ENCODE assay signal across 8 mouse cellular contexts in genomic region chr6:72454072-72454746, GRCm38 (mm10). TPM values are rescaled to one million over a fixed set of nuclear protein-coding genes. Genes with fewer than 3 reads are reported as not detected.
DNase-seq lines count a peak whose midpoint lies in the region; ATAC-seq and TF ChIP-seq lines count a peak whose summit lies in the region.

No protein-coding gene starts in this region.

- TF ChIP-seq CTCF in stomach, postnatal 0 days (IDR thresholded peaks at IDR 0.05; ENCODE audit: low read depth), result no peak

- no peak for TF ChIP-seq EP300 in stomach, postnatal 0 days (optimal IDR thresholded peaks at IDR 0.05)

- H3K27ac ChIP-seq in liver, embryonic 13.5 days, result peak overlapping the region; percentile 56
- peak overlapping the region; percentile 9; the same call in 1 of the 2 replicates for H3K27ac ChIP-seq in stomach, postnatal 0 days (replicated peaks)

- no peaks in the 10 kb centered on the region for H3K9me3 ChIP-seq in liver, embryonic 13.5 days (replicated peaks)
- H3K9me3 ChIP-seq in stomach, postnatal 0 days (ENCODE audit: control insufficient read depth, low read length), result no peaks in the 10 kb centered on the region

- DNase-seq in adrenal gland, adult (ENCODE audit: inconsistent age in 2 of 2, low spot score in 1 of 2), result peak; percentile 34 to 41
- no peak for DNase-seq in adrenal gland, adult 8-10 months
- DNase-seq in right cerebral cortex, postnatal 10 days (ENCODE audit: low spot score in 2 of 2), result peak; percentile 45 to 55
- DNase-seq in right cerebral cortex, postnatal 25 days, result no peak
- peak; percentile 49 for DNase-seq in liver, embryonic 13.5 days
- no peak for DNase-seq in stomach, postnatal 0 days (ENCODE audit: low spot score)
- no peak for DNase-seq in thymus, postnatal 4 days
- DNase-seq in frontal cortex, postnatal 25 days (ENCODE audit: low spot score in 2 of 2), result no peak

- H3K27me3 ChIP-seq in liver, embryonic 13.5 days, result no peaks in the 10 kb centered on the region
- H3K27me3 ChIP-seq in stomach, postnatal 0 days (ENCODE audit: control insufficient read depth, insufficient read depth, low read length), result no peaks in the 10 kb centered on the region

- H3K9ac ChIP-seq in liver, embryonic 13.5 days, result 0 out of 2 replicates have a peak overlapping the region, but pooled peaks have one; percentile 31
- no peak overlapping the region for H3K9ac ChIP-seq in stomach, postnatal 0 days (ENCODE audit: low read length)

- WGBS in liver, embryonic 13.5 days (ENCODE audit: insufficient replicate concordance), result 26% methylated on average over 7 of the region's 7 CpGs
- 35% methylated on average over 7 of the region's 7 CpGs for WGBS in stomach, postnatal 0 days

- H3K4me2 ChIP-seq in liver, embryonic 13.5 days, result 0 out of 2 replicates have a peak overlapping the region, but pooled peaks have one; percentile 9
- H3K4me2 ChIP-seq in stomach, postnatal 0 days (replicated peaks; ENCODE audit: low read depth), result no peak overlapping the region

- H3K4me3 ChIP-seq in liver, embryonic 13.5 days (replicated peaks), result no peak overlapping the region
- no peak overlapping the region for H3K4me3 ChIP-seq in stomach, postnatal 0 days (ENCODE audit: low read depth, low read length)

- peaks cover 41% of the 10 kb centered on the region for H3K4me1 ChIP-seq in liver, embryonic 13.5 days (replicated peaks)
- no peaks in the 10 kb centered on the region; the same call in 1 of the 2 replicates for H3K4me1 ChIP-seq in stomach, postnatal 0 days (replicated peaks; ENCODE audit: control insufficient read depth, insufficient read depth)

- no peaks in the 10 kb centered on the region for H3K36me3 ChIP-seq in liver, embryonic 13.5 days
- H3K36me3 ChIP-seq in stomach, postnatal 0 days (ENCODE audit: control insufficient read depth, insufficient read depth, low read length), result no peaks in the 10 kb centered on the region

- ATAC-seq in liver, embryonic 13.5 days (ENCODE audit: low read depth), result peak; percentile 88
- peak; percentile 35; the same call in 1 of the 2 replicates for ATAC-seq in stomach, postnatal 0 days (ENCODE audit: low FRiP score, low TSS enrichment)

RNA-seq across cellular contexts. Expression of gene Mat2a, which starts 14.9 kb away (rescaled TPM):
- 100 to 1,000 TPM; 191 to 262 (median 238) TPM for total RNA-seq in adrenal gland, adult 8-10 months (2022)
- polyA plus RNA-seq in liver, embryonic 13.5 days (2015; fragmentation: Nextera tagmentation; extraction: Ambion mirVana), result 235 and 254 TPM in 2 replicates
- polyA plus RNA-seq in stomach, postnatal 0 days (2015; fragmentation: Nextera tagmentation; extraction: Ambion mirVana), result 143 and 146 TPM in 2 replicates

RNA-seq across cellular contexts. Expression of gene Ggcx, which starts 40.1 kb away (rescaled TPM):
- 10 to 100 TPM; 58.6 to 91.3 (median 75.3) TPM for total RNA-seq in adrenal gland, adult 8-10 months (2022)
- polyA plus RNA-seq in liver, embryonic 13.5 days (2015; fragmentation: Nextera tagmentation; extraction: Ambion mirVana), result 15.8 and 21.9 TPM in 2 replicates
- polyA plus RNA-seq in stomach, postnatal 0 days (2015; fragmentation: Nextera tagmentation; extraction: Ambion mirVana), result 10.7 and 10.8 TPM in 2 replicates

Comparison
In these comparisons a context has a peak if more than half of its experiments do, and no peak if none do; other contexts are left out.
1. DNase-seq: peak in adrenal gland, adult (2 of 2), right cerebral cortex, postnatal 10 days (2 of 2) and liver, embryonic 13.5 days (single experiment); none in adrenal gland, adult 8-10 months (single experiment), right cerebral cortex, postnatal 25 days (single experiment), stomach, postnatal 0 days (single experiment), thymus, postnatal 4 days (single experiment) and frontal cortex, postnatal 25 days (0 of 2).